Mouse (Mus musculus): ENCODE results near the gene Fam78a. TPM values are rescaled to one million over a fixed set of nuclear protein-coding genes. Genes with fewer than 3 reads are reported as not detected.

Fam78a gene
- 10 to 100 TPM; 23.9 to 25.2 TPM for total RNA-seq (2021)
- long read RNA-seq, experiment 1, full-length matches to known transcripts = 9 of 41 reads
- long read RNA-seq, experiment 1, partial matches to known transcripts = 20 of 41 reads
- long read RNA-seq, experiment 1, other reads (novel, unspliced or antisense) = 12 of 41 reads
- long read RNA-seq, experiment 2, full-length matches to known transcripts = 4 of 23 reads
- long read RNA-seq, experiment 2, partial matches to known transcripts = 9 of 23 reads
- long read RNA-seq, experiment 2, other reads (novel, unspliced or antisense) = 10 of 23 reads

DNA sequence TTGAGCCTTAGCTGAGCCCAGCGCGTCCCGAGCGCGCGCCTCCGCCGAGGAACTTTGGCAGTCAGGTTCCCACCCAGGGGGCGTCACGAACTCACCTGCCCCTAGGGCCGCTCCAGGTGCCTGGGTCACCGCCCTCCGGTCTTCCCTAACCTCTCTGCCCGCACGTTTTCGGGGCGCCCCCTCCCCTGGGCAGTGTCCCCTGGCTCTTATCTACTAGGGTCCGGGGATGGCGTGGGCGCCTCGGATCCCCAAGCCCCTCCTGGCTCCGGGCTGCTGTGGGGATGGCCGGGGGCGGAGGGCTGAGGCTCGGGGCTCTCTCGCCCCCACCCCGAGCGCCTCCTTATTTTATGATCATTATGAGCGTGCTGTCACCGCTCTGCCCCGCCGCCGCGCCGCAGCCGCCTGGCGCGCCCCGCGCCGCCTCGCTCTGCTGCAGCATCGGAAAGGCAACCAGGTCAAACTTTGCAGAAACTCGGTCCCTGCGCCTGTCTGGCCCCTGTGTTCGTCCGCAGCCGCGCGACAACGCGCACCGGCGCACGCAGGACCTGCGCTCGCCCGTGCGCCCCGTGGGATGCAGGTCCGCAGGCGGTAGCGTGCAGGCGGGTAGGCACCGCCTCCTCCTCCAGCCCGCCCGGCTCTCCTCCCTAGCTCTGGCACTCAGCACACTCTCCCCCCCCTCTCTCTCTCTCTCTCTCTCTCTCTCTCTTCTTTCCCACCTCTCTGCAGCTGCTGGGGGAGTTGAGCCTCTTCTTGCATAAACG, at the start of gene Fam78a:
Gene Fam78a, minus strand, starts transcription at position 747 of the 761 bp plus-strand sequence.
- DNase-seq = peak; percentile 42

DNA sequence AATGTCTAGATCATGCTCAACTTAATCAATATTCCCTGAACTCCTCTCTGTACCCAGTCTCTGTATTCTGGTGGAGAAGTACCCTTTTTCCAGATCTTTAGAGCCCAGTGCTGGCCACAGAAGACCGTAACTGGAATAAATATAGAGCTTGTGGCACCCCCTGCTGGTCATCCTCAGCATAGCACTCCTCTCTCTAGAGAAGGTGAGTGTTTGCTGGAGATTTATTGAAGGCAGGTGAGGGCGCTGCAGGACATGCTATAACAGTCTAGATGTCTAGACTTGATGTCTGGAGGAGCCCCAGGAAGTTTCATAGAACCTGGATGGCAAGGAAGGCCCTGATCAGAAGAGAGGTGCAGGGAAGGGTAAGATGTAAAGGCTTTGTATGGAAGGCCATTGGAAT, 49.4 kb upstream of the Fam78a start:
- DNase-seq = peak; percentile 91

DNA sequence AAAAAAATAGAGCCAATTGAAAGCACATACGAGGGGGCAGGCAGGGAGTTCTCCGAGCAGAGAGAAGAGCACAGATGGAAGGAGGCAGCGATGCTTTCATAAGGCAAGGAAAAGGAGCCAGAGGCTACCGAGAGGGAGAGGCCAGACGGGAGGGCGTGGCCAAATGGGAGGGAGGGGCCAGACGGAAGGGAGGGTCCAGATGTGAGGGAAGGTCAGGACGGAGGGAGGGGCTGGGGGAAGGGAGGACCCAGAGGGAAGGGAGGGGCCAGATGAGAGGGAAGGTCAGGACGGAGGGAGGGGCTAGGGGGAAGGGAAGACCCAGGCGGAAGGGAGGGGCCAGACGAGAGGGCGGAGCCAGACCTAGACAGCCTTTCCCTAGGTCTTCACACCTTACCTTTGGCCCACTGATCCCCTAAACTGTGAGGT, 47.9 kb upstream of the Fam78a start:
- DNase-seq = peak; percentile 61

DNA sequence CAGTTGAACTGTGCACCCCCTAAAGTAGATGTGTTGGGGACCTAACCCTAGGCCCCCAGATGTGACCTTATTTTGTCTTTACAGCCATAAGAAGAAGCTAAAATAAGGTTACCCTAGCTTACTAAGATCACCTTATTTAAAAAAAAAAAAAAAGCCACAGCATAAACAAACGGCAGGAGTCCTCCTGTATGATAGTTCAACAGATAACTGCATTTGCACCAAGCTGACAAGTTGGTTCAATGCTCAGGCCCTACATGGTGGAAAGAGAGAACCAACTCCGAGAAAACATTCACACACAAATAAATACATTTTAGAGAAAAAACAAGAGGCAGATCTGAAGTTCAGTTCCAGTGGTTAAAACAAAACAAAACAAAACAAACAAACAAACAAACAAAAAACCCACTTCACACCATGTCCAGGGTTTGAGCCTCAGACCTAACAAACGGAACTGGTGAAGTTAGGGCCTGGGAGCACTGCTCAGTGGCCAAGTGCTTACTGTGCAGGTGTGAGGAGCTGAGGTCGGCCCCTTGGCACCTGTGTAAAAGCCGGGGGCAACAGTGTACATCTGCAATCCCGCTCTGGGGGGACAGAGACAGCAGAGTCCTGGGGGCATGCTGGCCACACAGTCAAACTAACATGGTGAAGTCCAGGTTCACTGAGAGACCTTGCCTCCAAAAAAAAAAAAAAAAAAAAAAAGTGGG, 47.4 kb upstream of the Fam78a start:
- no peak for DNase-seq

DNA sequence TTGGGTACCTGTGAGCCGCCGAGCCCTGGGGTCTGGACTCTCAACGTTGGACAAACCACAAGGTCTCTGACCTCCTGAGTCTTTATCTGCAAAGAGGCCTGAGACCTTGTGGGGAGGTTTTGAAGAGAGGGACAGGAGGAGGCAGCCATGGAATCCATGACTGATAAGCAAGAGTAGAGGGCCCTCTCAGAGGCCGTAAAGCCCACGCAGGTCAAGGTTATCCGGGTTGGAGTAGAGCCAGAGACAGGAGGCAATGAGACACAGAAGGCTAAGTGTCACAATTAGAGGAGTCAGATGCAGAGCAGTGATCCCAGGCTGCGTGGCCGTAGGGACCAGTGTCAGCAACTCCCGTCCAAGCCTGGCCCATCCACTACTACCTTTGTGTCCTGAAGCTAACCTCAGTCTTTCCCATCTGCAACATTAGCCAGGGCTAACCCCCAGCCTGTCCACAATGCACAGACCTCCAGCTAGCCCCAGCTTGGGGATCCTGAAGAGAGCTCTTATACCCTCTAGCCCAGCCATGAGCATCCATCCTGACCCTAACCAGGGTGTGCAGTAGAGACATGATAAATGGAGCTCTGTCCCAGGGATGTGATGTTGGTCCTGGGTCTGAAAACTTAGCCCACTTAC, 46.7 kb upstream of the Fam78a start:
- DNase-seq = no peak

DNA sequence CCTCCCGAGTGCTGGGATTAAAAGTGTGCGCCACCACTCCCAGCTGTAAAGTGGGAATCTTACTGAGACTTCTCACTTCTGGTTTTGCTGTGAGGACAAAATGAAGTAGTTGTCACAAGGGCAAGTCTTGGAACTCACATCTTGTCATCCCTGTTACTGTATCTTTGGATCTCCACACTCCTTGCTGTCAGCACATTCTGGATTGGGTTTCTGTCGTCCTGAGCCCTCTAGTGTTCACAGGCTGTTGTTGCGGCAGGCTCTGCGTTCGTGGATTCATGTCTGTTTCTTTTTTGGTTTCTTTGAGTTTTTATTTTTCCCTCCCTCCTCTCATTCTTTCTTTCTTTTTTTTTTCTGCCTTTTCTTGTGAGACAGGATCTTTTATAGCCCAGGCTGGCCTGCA, 45.8 kb upstream of the Fam78a start:
- peak; percentile 50 for DNase-seq

DNA sequence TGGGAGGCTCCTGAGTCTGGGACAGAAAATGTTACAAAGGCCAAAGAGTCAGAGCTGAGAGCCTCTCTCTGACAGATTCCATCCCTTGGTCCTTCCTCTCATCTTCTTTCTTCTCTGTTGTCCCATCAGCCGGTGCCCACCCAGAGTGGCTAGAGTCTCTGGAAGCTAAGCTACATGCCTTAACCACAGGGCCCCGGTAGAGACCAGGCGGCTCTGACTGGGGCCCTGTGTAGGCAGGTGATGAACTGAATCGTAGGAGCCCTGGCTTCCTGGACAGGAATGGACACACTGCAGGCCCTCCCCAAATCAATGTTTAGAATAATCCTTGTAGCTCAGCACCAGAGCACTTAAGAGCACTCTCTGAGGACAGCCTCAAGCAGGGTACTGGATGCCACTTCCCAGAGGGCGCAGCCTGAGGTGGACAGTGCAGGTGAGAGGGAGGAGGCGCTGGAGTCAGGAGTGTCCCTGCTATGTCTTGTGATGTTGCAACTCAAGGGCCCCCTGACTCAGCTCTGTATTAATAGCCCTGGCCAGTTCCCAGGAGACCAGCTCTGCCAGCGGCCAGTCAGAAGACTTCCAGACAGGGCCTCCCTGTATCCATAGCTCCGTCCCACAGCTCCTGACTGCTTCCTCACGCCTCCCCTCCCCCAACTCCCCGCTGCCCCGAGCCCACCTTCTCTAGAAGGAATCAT, 44.9 kb upstream of the Fam78a start:
- DNase-seq = peak; percentile 67

DNA sequence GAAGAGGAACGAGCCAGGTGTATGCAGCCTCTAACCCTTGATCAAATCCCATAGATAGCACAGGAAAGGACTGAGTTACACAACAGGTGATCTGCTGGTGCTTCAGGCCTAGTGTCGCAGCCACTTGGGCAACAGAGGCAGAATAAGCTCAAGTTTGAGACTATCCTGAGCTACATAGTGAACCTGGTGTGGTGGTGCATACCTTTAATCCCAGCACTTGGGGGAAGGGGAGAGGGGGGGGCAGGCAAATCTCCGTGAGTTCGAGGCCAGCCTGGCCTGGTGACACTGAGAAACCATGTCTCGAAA, 43.8 kb upstream of the Fam78a start:
- DNase-seq = no peak

DNA sequence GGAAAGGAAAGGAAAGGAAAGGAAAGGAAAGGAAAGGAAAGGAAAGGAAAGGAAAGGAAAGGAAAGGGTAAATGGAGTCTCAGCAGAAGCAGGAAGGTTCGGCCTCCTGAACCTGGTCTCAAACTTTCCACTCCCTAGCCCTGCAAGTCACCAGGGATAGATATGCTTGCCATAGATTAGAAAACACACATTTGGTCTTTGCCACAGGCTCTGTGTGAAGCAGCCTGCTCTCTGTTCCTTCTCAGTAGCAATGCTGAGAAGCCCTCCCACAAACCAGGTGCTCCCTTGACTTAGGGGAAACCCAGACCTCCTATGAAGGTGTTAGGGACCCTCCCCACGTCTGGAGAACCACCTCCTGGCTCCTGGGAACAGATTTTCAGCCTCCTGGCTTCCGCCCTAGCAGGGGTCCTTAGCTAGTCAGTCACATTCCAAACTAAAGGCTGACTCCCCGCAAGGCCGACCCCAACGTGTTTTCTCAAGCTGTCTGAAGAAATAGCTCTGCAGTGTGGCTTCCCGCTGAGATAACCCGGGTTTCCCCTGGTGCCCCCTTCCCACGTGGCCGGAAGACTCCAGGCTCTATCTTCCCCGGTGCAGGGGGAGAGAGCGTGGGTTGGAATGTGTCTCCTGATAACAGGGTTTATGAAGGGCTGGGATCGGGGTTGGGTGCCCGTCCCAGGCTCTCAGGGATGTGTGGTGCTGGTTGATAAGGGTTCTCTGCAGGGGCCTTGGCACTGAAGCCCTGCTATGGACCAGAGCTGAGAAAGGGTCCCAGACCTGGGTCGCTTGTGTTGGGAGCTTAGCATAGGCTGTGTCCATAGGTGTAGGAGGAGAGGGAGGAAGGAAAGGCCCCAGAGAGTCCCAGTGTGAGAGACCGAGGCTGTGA, 43.2 kb upstream of the Fam78a start:
- no peak for DNase-seq

DNA sequence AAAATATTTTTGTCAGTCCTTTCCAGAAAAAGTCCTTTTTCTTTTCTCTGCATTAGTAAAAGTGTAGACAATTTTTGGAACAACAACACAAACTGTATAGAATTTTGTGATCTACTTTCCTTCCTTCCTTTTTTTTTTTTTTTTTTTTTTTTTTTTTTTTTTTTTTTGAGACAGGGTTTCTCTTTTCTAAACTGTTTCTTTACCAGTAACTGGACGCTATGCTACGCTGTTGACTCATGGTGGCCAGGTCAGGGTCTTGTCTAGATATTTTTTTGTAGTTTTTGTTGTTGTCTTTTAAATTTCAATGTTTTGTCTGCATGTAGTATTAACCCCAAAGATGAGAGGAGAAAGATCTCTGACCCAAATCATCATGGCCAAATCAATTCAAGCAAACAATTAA, 37.1 kb upstream of the Fam78a start:
- DNase-seq = no peak

DNA sequence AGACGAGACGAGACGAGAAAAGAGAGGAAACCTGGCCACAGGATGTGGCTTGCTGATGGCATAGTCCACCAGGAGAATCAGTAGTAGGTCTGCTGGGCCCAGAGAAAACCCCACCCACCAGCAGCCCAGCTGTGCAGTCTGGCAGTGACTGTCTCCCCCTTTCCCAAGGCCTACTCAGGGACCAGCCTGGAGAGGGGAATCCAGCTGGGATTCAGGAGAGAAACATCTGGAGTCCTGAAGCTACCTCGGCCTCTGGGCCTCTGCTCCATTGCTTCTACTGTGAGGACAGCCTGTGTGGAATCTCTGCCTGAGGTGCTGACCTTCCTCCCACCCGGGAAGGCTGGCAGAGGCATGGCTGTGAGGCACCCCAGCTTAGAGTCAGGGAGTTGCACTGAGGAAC, 36.5 kb upstream of the Fam78a start:
- DNase-seq = no peak

DNA sequence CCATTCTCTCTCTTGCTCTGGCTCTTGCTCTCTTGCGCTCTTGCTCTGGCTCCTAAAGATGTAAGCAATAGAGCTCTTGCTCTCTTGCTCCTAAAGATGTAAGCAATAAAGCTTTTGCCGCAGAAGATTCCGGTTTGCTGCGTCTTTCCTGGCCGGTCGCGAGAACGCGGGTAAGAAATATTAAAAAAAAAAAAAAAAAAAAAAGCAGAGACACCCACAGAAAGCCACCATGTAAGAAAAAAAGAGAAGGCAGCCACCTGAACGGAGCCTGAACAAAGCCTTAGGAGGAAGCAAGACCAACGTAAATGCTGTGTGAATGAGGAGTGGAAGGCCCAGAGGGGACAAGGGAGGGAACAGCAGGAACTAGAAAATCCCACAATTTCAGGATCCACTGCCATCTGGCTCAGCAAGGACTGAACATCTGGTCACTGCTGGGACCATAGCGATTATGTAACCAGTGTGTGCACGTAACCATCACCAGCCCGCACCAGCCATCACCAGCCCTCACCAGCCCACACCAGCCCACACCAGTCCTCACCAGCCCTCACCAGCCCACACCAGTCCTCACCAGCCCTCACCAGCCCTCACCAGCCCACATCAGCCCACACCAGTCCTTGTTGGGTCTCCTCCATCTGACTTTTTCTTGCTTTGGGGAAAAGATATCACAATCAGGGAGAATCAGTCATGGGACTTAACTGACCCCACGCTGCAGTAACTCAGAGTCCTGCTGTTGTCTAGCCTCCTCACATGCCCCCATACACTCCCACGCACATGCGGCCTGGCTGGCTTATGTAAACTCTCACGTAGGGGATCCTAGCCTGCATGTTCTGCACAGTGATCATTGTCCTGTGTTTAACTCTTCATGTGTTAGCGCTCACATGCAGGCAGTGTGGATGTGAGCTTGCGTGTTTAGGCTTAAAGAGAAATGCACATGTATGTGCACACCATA, 35.4 kb upstream of the Fam78a start:
- DNase-seq = peak; percentile 31

DNA sequence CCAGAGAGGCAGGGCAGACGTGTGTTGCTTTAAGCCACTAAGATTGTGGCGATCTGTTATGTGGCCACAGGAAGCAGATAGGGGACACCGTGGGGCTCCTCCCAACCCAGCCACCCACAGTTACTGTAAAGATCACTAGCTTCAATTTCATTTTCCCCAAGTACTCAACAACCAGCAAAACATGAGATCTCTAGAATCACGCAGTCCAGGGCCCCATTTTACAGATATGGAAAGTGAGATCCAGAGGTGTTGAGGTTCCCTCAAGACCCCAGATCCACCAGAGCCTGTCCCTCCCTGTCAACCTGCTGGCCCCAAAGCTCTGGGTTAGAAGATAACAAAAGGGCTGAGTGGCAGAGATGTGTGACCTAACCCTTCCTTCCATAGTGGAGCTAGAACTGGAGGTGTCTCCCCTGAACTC, 31.2 kb upstream of the Fam78a start:
- DNase-seq = no peak

DNA sequence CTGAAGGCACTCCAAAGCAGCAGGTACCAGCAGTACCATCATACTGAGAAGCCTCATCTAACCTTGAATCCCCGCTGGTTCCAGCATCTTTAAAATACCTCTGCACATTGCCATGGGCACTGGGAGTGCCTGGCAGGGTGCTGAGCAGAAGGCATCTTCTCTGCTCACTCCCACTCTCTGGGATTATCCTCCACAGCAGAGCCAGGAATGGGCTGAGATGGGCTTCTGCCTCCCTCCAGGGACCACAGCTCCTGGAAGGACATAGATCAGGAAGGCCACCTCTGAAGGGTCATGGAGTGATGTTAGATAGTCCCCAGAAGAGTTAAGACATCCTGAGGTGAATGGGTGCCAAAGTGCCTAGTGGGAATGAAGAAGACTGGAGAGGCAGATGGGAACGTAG, 27.9 kb upstream of the Fam78a start:
- no peak for DNase-seq

DNA sequence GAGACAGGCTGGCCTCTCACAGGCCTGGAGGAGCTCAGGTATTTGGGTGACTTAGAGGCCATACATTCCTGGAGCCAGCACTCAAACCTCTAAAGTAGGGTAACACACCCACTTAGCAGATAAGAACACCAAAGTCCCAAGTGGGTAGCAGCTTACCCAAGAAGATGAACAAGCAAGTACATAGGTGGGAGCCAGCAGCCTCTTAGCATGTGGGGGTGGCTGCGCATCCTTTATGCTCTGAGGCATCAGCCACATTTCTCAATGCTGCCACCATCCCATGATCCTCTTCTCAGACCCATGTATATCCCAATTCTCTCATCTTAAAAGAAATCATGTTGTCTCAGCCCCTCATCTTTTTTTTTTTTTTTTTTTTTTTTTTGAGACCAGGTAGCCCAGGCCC, 26.6 kb upstream of the Fam78a start:
- DNase-seq = no peak

DNA sequence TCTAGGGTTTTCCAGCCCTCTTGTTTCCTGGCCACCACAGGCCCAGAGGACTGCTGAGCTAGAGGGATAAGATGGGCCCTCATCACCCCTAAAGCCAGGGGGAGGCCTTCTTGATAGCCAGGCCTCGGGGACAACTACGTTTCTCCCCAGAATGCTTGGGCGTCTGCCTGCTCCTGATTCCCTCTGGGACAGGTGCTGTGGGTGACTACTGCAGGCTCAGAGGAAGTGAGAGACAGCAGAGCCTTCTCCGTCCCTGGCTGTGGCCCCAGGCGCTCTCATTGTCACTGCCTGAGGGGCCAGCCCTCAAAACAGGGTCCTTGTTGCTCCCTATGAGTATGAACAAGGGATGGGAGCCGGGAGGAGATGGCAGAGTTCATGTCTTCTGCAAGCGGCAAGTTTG, 21.3 kb upstream of the Fam78a start:
- no peak for DNase-seq

DNA sequence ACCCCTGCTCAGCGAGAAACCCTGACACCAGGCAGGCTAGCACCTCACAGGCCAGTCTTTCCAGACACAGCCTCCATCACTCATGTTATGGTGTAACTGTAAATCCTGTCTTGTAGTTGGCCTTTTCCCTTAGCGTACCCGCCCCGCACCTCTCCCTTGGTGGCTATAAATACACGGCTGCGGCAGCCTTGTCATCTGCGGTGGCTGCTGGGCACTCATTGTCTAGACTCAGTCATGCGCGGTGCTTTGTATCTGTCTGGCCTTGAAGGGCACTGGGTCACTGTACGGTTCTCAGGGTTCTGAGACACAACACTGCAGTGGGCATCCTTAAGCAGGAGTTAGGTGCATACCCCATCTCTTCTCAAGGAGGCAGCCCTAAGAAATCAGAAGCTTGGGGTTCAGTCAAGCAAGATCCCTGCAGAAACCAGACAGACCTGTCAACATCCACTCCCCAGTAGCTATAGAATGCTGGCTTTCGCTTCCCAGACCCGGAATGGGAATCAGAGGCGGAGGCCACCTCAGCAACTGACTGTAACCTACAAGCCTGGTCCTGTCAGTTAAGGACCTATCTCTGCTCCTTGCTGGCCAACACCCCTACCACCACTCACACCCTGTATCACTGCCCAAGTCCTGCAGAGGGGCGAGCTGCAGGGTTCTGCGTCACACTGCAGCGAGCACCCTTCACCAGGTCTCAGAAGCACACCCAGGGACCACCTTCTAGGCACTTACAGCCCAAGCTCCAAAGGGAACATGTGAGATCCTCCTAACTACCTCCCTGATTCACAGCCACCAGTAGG, 20.7 kb upstream of the Fam78a start:
- no peak for DNase-seq

DNA sequence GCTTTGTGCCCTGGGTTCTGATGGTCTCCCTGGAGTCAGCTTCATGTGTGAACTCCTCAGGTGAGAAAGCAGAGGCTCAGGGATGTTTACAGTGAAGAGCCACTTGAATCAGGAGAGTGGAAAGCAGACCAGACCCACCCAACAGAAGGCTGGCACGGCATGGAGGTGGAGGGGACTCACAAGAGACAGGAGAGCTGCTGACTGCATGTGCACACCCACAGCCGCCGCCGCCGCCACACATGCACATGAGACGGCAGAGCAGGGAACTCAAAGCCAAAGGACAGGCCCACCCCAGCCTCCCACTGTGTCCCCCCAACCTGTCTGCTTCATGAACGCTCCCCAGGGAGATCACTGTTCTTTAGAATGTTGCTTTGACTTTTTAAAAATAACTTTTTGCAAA, 19.5 kb upstream of the Fam78a start:
- DNase-seq = no peak

DNA sequence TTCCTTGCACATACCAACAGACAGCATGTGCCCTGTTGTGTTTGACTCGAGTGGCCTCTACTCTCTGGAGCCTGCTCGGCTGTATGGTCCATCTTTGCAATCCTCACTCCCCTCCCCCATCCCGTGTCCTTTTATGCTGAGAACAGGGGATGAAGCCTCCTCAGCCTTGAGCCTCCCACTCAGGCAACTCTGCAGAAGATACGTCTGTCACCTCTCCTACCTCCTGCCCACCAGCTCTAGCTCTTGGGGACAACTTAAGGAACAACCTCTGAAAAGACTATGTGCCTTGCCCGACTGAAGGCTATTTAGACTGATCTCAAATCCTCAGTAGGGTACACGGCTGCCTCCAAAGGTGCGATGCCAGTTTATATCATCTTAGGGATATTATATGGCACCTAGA, 18.9 kb upstream of the Fam78a start:
- no peak for DNase-seq
